Mouse (Mus musculus) forebrain, postnatal 0 days (tissue): Measurements from ENCODE around the gene Tjp2. TPM values are rescaled to one million over a fixed set of nuclear protein-coding genes. Genes with fewer than 3 reads are reported as not detected.

Source experiments
- ATAC-seq: fragments of 200-750 bp; cut with Nextera tagmentation; 2 replicates; pipeline ENCODE4 v1.8.0; 2017; ENCODE audit warnings: mild to moderate bottlenecking, moderate library complexity
- DNase-seq: peaks from one replicate; pipeline ENCODE4 v3.0.0-alpha.2; 2015
- H3K27ac ChIP-seq: fragments of 300-500 bp; sonication (generic); 2 replicates; pipeline ENCODE4 v1.5.1; 2014; ENCODE audit warnings: low read depth, mild to moderate bottlenecking, antibody characterized with exemption, low read length, moderate library complexity, mixed read lengths
- H3K27me3 ChIP-seq: fragments of 300-500 bp; sonication (generic); 2 replicates; pipeline ENCODE4 v1.6.1; 2014; ENCODE audit warnings: mild to moderate bottlenecking, low read length, mixed read lengths; ENCODE audit not compliant: insufficient read depth
- H3K36me3 ChIP-seq: fragments of 300-500 bp; sonication (generic); 2 replicates; pipeline ENCODE4 v1.6.1; 2014; ENCODE audit warnings: mild to moderate bottlenecking, moderate library complexity; ENCODE audit not compliant: insufficient read depth
- H3K4me1 ChIP-seq: fragments of 300-500 bp; sonication (generic); 2 replicates; pipeline ENCODE4 v1.6.1; 2014; ENCODE audit warnings: antibody characterized with exemption; ENCODE audit not compliant: insufficient read depth
- H3K4me2 ChIP-seq: fragments of 300-500 bp; sonication (generic); 2 replicates; pipeline ENCODE4 v1.6.1; 2014; ENCODE audit warnings: low read depth, mild to moderate bottlenecking, moderate library complexity
- H3K4me3 ChIP-seq: fragments of 300-500 bp; sonication (generic); 2 replicates; pipeline ENCODE4 v1.5.1; 2014; ENCODE audit warnings: low read depth, low read length, mixed read lengths
- H3K9ac ChIP-seq: fragments of 300-500 bp; sonication (generic); 2 replicates; pipeline ENCODE4 v1.6.1; 2014; ENCODE audit warnings: mild to moderate bottlenecking
- H3K9me3 ChIP-seq: fragments of 300-500 bp; sonication (generic); 2 replicates; pipeline ENCODE4 v1.6.1; 2016; ENCODE audit warnings: low read length
- CTCF ChIP-seq: sonication (generic); IDR thresholded peaks from 2 replicates; pipeline ENCODE4 v1.5.1; 2016; ENCODE audit warnings: antibody characterized with exemption, control low read depth, low read depth
- WGBS: fragments of 180-500 bp; shearing (Covaris S2); extraction: QIAGEN DNeasy Blood & Tissue Kit; methylation state at CpG from one replicate; pipeline ENCODE4 v1.1.7; 2014; 5-methylcytosine and 5-hydroxymethylcytosine counted together
- polyA plus RNA-seq: library from polyadenylated mRNA; unstranded; fragments of >200 nt; fragmentation: Nextera tagmentation; extraction: Ambion mirVana; gene quantifications from 2 replicates; pipeline ENCODE4 v1.2.1, GENCODE M21; 2015
- total RNA-seq: library from RNA; depleted of rRNA; stranded (reverse); fragments of >200 nt; gene quantifications from 2 replicates; pipeline ENCODE4 v1.2.3, GENCODE M21; 2014

Tjp2 gene
- total and polyA plus RNA-seq, 2 experiments from 2014 or later = 8.8 to 15.5 TPM

- Histone ChIP-seq H3K27me3 (no peaks in the 10 kb centered on the region), H3K4me1 (no peaks in the 10 kb centered on the region), H3K27ac (no peak overlapping the region), H3K9ac (no peak overlapping the region), H3K9me3 (no peaks in the 10 kb centered on the region), H3K36me3 (no peaks in the 10 kb centered on the region), H3K4me2 (no peak overlapping the region), H3K4me3 (no peak overlapping the region)
- 47% methylated on average over 12 of the region's 12 CpGs for WGBS
- ATAC-seq (no peak), DNase-seq (no peak)
- TF ChIP-seq CTCF = no peak
These were observed 160.4 kb downstream of the Tjp2 start for GRCm38 (mm10) chr19:24064348-24064895.

GRCm38 (mm10) chr19:24063585-24063984 is 161.2 kb downstream of the Tjp2 start:
- Histone ChIP-seq H3K36me3 (no peaks in the 10 kb centered on the region), H3K4me2 (no peak overlapping the region), H3K4me3 (no peak overlapping the region), H3K9me3 (no peaks in the 10 kb centered on the region), H3K27ac (no peak overlapping the region), H3K9ac (no peak overlapping the region), H3K27me3 (no peaks in the 10 kb centered on the region), H3K4me1 (no peaks in the 10 kb centered on the region)
- WGBS = 85% methylated on average over 4 of the region's 4 CpGs
- DNase-seq (no peak), ATAC-seq (no peak)
- no peak for TF ChIP-seq CTCF

GRCm38 (mm10) chr19:24058851-24059250 is 166.0 kb downstream of the Tjp2 start:
- DNase-seq = peak; percentile 48
- Histone ChIP-seq H3K4me3 (no peak overlapping the region), H3K27me3 (no peaks in the 10 kb centered on the region), H3K36me3 (no peaks in the 10 kb centered on the region), H3K9ac (no peak overlapping the region), H3K4me1 (no peaks in the 10 kb centered on the region), H3K9me3 (no peaks in the 10 kb centered on the region), H3K4me2 (no peak overlapping the region), H3K27ac (no peak overlapping the region)
- 78% methylated on average over 8 of the region's 8 CpGs for WGBS
- TF ChIP-seq CTCF = no peak
- ATAC-seq = peak; percentile 80

GRCm38 (mm10) chr19:24058021-24058420 is 166.8 kb downstream of the Tjp2 start:
- ATAC-seq (no peak), DNase-seq (no peak)
- Histone ChIP-seq H3K9ac (no peak overlapping the region), H3K27ac (no peak overlapping the region), H3K4me1 (no peaks in the 10 kb centered on the region), H3K27me3 (no peaks in the 10 kb centered on the region), H3K4me3 (no peak overlapping the region), H3K4me2 (no peak overlapping the region), H3K36me3 (no peaks in the 10 kb centered on the region), H3K9me3 (no peaks in the 10 kb centered on the region)
- WGBS = 83% methylated on average over 5 of the region's 5 CpGs
- TF ChIP-seq CTCF = no peak

GRCm38 (mm10) chr19:24056880-24057279 is 167.9 kb downstream of the Tjp2 start:
- Histone ChIP-seq H3K36me3 (no peaks in the 10 kb centered on the region), H3K27ac (no peak overlapping the region), H3K4me1 (no peaks in the 10 kb centered on the region), H3K9me3 (no peaks in the 10 kb centered on the region), H3K4me3 (no peak overlapping the region), H3K27me3 (no peaks in the 10 kb centered on the region), H3K4me2 (no peak overlapping the region), H3K9ac (no peak overlapping the region)
- TF ChIP-seq CTCF = no peak
- DNase-seq (no peak), ATAC-seq (no peak)
- WGBS = 100% methylated on average over 1 of the region's 1 CpGs

- DNase-seq = no peak
- Histone ChIP-seq H3K4me2 (no peak overlapping the region), H3K27ac (no peak overlapping the region), H3K36me3 (no peaks in the 10 kb centered on the region), H3K9ac (no peak overlapping the region), H3K4me3 (no peak overlapping the region), H3K4me1 (no peaks in the 10 kb centered on the region), H3K27me3 (no peaks in the 10 kb centered on the region), H3K9me3 (no peaks in the 10 kb centered on the region)
- ATAC-seq = no peak
- 43% methylated on average over 2 of the region's 2 CpGs for WGBS
- TF ChIP-seq CTCF = no peak
These were observed 169.9 kb downstream of the Tjp2 start for GRCm38 (mm10) chr19:24054904-24055303.

GRCm38 (mm10) chr19:24054265-24054664 is 170.6 kb downstream of the Tjp2 start:
- no peak overlapping the region for H3K27ac ChIP-seq
- H3K4me2 ChIP-seq = no peak overlapping the region
- no peak overlapping the region for H3K4me3 ChIP-seq
- TF ChIP-seq CTCF = no peak
- WGBS = 75% methylated on average over 5 of the region's 5 CpGs
- no peak for ATAC-seq
- no peaks in the 10 kb centered on the region for H3K9me3 ChIP-seq
- no peak overlapping the region for H3K9ac ChIP-seq
- no peaks in the 10 kb centered on the region for H3K4me1 ChIP-seq
- no peaks in the 10 kb centered on the region for H3K27me3 ChIP-seq
- no peak for DNase-seq
- no peaks in the 10 kb centered on the region for H3K36me3 ChIP-seq
